Mouse (Mus musculus) neural tube, embryonic 14.5 days (tissue): ENCODE results near the gene Cstb. TPM values are rescaled to one million over a fixed set of nuclear protein-coding genes. Genes with fewer than 3 reads are reported as not detected.

Experiments
- ATAC-seq: fragments of 200-750 bp; cut with Nextera tagmentation; 2 replicates; pipeline ENCODE4 v1.8.0; 2017; ENCODE audit warnings: low read depth, mild to moderate bottlenecking, moderate TSS enrichment, moderate library complexity
- H3K27ac ChIP-seq: fragments of 300-500 bp; sonication (generic); 2 replicates; pipeline ENCODE4 v1.5.1; 2014; ENCODE audit warnings: low read depth, mild to moderate bottlenecking, control low read depth, low read length, moderate library complexity, mixed read lengths
- H3K27me3 ChIP-seq: fragments of 300-500 bp; sonication (generic); 2 replicates; pipeline ENCODE4 v1.6.1; 2014; ENCODE audit warnings: low read length; ENCODE audit not compliant: control insufficient read depth, insufficient read depth
- H3K36me3 ChIP-seq: fragments of 300-500 bp; sonication (generic); 2 replicates; pipeline ENCODE4 v1.6.1; 2014; ENCODE audit warnings: low read length, mixed read lengths; ENCODE audit not compliant: control insufficient read depth, insufficient read depth
- H3K4me1 ChIP-seq: fragments of 300-500 bp; sonication (generic); 2 replicates; pipeline ENCODE4 v1.6.1; 2014; ENCODE audit warnings: low read length; ENCODE audit not compliant: control insufficient read depth, insufficient read depth
- H3K4me2 ChIP-seq: fragments of 300-500 bp; sonication (generic); 2 replicates; pipeline ENCODE4 v1.6.1; 2014; ENCODE audit warnings: mild to moderate bottlenecking, low read depth, low read length, control low read depth
- H3K4me3 ChIP-seq: fragments of 300-500 bp; sonication (generic); 2 replicates; pipeline ENCODE4 v1.5.1; 2014; ENCODE audit warnings: low read depth, low read length, control low read depth, mixed read lengths
- H3K9ac ChIP-seq: fragments of 300-500 bp; sonication (generic); replicated peaks from 2 replicates; pipeline ENCODE4 v1.6.1; 2014; ENCODE audit warnings: low read depth, mild to moderate bottlenecking, control low read depth, low read length, mixed read lengths
- H3K9me3 ChIP-seq: fragments of 300-500 bp; sonication (generic); 2 replicates; pipeline ENCODE4 v1.6.1; 2016; ENCODE audit warnings: low read length; ENCODE audit not compliant: control insufficient read depth
- WGBS: fragments of 180-500 bp; shearing (Covaris S2); extraction: QIAGEN DNeasy Blood & Tissue Kit; methylation state at CpG from one replicate; pipeline ENCODE4 v1.1.7; 2014; 5-methylcytosine and 5-hydroxymethylcytosine counted together
- microRNA-seq: library from miRNA; unstranded; fragments of <30 nt; microRNA quantifications from one replicate; pipeline ENCODE4, GENCODE M21; 2016
- polyA plus RNA-seq: library from polyadenylated mRNA; unstranded; fragments of >200 nt; fragmentation: Nextera tagmentation; extraction: Ambion mirVana; gene quantifications from 2 replicates; pipeline ENCODE4 v1.2.1, GENCODE M21; 2014

Gene Cstb
- polyA plus RNA-seq, 1 experiment from 2014 or later, result 96.7 TPM

- ATAC-seq, result peak; percentile 64; the same call in 1 of the 2 replicates
- 28% methylated on average over 15 of the region's 15 CpGs for WGBS
- no peaks in the 10 kb centered on the region for H3K9me3 ChIP-seq
- H3K4me3 ChIP-seq, result no peak overlapping the region
- H3K4me1 ChIP-seq, result 0 out of 2 replicates have a peak, but pooled peaks cover 2% of the 10 kb centered on the region
- no peaks in the 10 kb centered on the region for H3K36me3 ChIP-seq
- no peak overlapping the region for H3K9ac ChIP-seq
- H3K27ac ChIP-seq, result no peak overlapping the region
- no peak overlapping the region for H3K4me2 ChIP-seq
- H3K27me3 ChIP-seq, result no peaks in the 10 kb centered on the region
Measured at GRCm38 (mm10) chr10:78470582-78471313, 45.3 kb downstream of the Cstb start.

GRCm38 (mm10) chr10:78472046-78472445 lies 46.6 kb downstream of the Cstb start:
- no peaks in the 10 kb centered on the region for H3K27me3 ChIP-seq
- 0 out of 2 replicates have a peak, but pooled peaks cover 2% of the 10 kb centered on the region for H3K4me1 ChIP-seq

DNA sequence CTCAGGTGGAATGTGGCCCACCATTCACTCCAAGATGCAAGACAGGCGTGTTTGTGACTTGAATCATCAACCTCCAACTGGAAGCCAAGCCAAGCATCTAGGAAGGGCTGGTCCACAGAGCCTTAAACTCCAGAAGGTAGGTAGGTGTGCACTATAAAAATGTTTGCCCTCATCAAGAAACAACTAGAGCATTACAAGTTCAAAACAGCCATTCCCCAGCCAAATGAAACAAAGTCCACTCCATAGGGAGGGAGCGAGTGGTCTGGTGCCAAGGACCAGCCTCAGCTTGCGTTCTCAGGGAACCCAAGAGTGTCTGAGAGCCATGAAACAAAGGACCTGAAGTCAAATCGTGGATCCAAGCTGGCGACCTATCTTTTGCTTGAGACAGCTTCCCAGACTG lies 48.0 kb downstream of the Cstb start:
- Histone ChIP-seq H3K36me3 (no peaks in the 10 kb centered on the region), H3K9me3 (no peaks in the 10 kb centered on the region), H3K4me1 (0 out of 2 replicates have a peak, but pooled peaks cover 2% of the 10 kb centered on the region), H3K9ac (no peak overlapping the region), H3K27me3 (no peaks in the 10 kb centered on the region), H3K27ac (no peak overlapping the region), H3K4me2 (no peak overlapping the region), H3K4me3 (no peak overlapping the region)
- 69% methylated on average over 5 of the region's 5 CpGs for WGBS
- no peak for ATAC-seq

More at GRCm38 (mm10) chr10:78472046-78472445, 46.6 kb downstream of the Cstb start:
- Histone ChIP-seq H3K4me3 (no peak overlapping the region), H3K9me3 (no peaks in the 10 kb centered on the region), H3K9ac (no peak overlapping the region), H3K36me3 (no peaks in the 10 kb centered on the region), H3K4me2 (no peak overlapping the region), H3K27ac (no peak overlapping the region)
- ATAC-seq, result no peak
- WGBS, result 86% methylated on average over 3 of the region's 3 CpGs

- Histone ChIP-seq H3K27ac (no peak overlapping the region), H3K9me3 (no peaks in the 10 kb centered on the region), H3K4me3 (no peak overlapping the region), H3K4me1 (0 out of 2 replicates have a peak, but pooled peaks cover 2% of the 10 kb centered on the region), H3K4me2 (no peak overlapping the region), H3K27me3 (no peaks in the 10 kb centered on the region), H3K9ac (no peak overlapping the region), H3K36me3 (no peaks in the 10 kb centered on the region)
- ATAC-seq, result no peak
- 81% methylated on average over 8 of the region's 8 CpGs for WGBS
Measured at GRCm38 (mm10) chr10:78474759-78475158, 49.3 kb downstream of the Cstb start.

DNA sequence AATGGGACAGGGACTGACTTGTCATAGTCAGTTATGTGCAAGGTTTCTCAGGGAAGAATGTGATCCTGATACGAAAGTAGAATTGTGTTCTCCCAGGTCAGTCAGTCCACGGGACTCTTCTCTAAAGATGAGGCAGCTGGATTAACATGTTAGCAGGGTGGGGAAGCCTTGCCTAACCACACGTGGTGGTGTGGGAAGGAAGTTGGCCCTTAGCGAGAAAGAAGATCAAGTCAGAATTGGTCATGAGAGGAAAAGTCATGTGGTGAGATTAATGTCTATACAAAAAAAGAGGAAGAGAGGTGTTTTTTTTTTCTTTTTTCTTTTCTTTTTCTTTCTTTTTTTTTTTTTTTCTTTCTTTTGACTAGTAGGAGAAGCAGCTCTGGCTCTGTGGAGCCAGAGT lies 51.4 kb downstream of the Cstb start:
- Histone ChIP-seq H3K27ac (no peak overlapping the region), H3K27me3 (no peaks in the 10 kb centered on the region), H3K4me2 (no peak overlapping the region), H3K4me3 (no peak overlapping the region), H3K9me3 (no peaks in the 10 kb centered on the region), H3K4me1 (no peaks in the 10 kb centered on the region), H3K36me3 (no peaks in the 10 kb centered on the region), H3K9ac (no peak overlapping the region)
- 80% methylated on average over 4 of the region's 4 CpGs for WGBS
- no peak for ATAC-seq

Small RNAs within 50 kb of the gene (microRNA-seq; reads per million reads assigned to microRNA genes)
- gene Mir6410 (not detected), gene Mir6907 (1.1 reads per million), gene Mir6908 (not detected)

Other genes with a start within 250 kb of the Cstb start
- 12.7 and 15.7 TPM in 2 replicates for gene Pwp2, start 240.5 kb upstream of the Cstb start, polyA plus RNA-seq
- 28.4 and 43.2 TPM in 2 replicates for gene Trappc10, start 181.0 kb upstream of the Cstb start, polyA plus RNA-seq
- 64.4 and 89.5 TPM in 2 replicates for gene Agpat3, start 73.2 kb upstream of the Cstb start, polyA plus RNA-seq
- gene Rrp1, start 12.6 kb upstream of the Cstb start, polyA plus RNA-seq, result 312 and 336 TPM in 2 replicates
- 22.8 and 36.1 TPM in 2 replicates for gene Pdxk, start 39.3 kb downstream of the Cstb start, polyA plus RNA-seq
- not detected in 2 replicates for gene Olfr1358, start 91.8 kb downstream of the Cstb start, polyA plus RNA-seq
- gene Ilvbl, start 148.7 kb downstream of the Cstb start, polyA plus RNA-seq, result 42.7 and 46.3 TPM in 2 replicates
- gene Syde1, start 166.3 kb downstream of the Cstb start, polyA plus RNA-seq, result 2.3 and 4.3 TPM in 2 replicates
- gene Olfr1357, start 192.4 kb downstream of the Cstb start, polyA plus RNA-seq, result not detected in 2 replicates